Mouse (Mus musculus): ENCODE measurements around the gene Gtf2ird2. TPM values are rescaled to one million over a fixed set of nuclear protein-coding genes. Genes with fewer than 3 reads are reported as not detected.
A peak's percentile ranks its signal among the peaks of the same experiment; 100 is the strongest.

The Gtf2ird2 gene
- total RNA-seq (2014; fragmentation: Nextera tagmentation) = 1.3 and 15.1 TPM in 2 replicates
- total RNA-seq (2017) = 3.9 and 5.0 TPM in 2 replicates

GRCm38 (mm10) chr5:134183880-134184808 lies at the start of gene Gtf2ird2:
Gtf2ird2 (plus strand) TSS chr5:134184019.
- ATAC-seq (replicated peaks; ENCODE audit: poor library complexity, severe bottlenecking) = peak; percentile 87

DNA sequence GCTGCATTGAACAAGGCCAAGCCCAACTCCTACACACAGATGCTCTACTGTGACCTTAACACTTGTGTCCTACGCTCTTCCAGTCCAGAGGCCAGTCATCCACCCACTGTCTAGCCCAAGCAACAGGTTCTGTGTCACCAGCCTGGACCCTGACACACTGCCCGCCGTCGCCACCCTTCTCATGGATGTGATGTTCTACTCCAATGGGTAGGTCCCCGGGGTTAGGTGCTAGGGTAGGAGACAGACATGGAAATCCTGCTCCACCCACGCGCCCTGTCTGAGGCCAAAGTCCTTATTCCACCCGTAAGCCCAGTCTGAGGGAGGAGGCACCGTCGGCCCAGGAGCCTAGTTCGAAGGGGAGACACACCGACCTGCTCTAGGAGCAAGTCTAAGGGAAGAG lies 47.8 kb upstream of the Gtf2ird2 start:
- no peak for ATAC-seq (replicated peaks; ENCODE audit: poor library complexity, severe bottlenecking)

GRCm38 (mm10) chr5:134137933-134138332 lies 45.9 kb upstream of the Gtf2ird2 start:
- no peak for ATAC-seq (replicated peaks; ENCODE audit: poor library complexity, severe bottlenecking)

DNA sequence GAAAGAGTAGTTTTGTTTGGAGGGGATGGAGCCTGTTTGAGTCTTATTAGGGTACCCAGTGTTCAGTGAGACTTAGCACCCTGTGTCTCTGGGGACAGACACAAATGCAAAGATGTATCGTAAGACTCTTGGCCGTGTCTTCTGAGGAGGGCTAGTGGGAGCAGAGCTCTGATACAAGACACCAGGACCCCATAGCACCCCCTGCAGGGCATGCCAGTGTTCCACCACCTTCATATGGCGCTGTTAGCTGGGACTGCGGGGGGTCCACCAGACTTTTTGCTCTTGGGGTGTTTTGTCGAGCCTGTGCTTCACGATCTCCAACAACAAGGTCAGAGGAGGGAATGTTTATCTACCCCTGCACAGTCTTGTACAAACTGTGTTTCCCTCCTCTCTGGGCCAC lies 44.4 kb upstream of the Gtf2ird2 start:
- ATAC-seq (replicated peaks; ENCODE audit: poor library complexity, severe bottlenecking) = no peak

DNA sequence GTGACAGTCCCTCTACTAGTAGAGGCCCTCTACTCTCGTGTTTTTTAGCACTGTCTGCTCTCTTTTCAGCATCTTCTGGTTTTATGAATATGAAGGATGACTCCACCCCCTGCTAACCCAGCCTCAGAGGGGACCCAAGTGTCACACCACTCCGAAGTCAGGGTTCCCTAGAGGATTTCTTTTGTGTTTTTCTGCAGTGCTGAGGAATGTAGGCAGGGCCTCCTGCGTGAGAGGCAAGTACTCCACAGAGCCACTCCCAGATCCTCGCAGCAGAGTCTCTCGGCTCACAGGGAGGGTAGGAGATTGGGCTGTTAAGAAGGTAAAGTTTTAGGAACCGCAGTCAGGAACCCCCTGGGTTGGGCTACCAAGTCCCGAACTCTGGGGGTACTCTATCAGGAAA lies 42.6 kb upstream of the Gtf2ird2 start:
- ATAC-seq (replicated peaks; ENCODE audit: poor library complexity, severe bottlenecking) = no peak

GRCm38 (mm10) chr5:134142381-134142780 lies 41.4 kb upstream of the Gtf2ird2 start:
- no peak for ATAC-seq (replicated peaks; ENCODE audit: poor library complexity, severe bottlenecking)

- no peak for ATAC-seq (replicated peaks; ENCODE audit: poor library complexity, severe bottlenecking)
These were observed 38.8 kb upstream of the Gtf2ird2 start for GRCm38 (mm10) chr5:134144986-134145385.

DNA sequence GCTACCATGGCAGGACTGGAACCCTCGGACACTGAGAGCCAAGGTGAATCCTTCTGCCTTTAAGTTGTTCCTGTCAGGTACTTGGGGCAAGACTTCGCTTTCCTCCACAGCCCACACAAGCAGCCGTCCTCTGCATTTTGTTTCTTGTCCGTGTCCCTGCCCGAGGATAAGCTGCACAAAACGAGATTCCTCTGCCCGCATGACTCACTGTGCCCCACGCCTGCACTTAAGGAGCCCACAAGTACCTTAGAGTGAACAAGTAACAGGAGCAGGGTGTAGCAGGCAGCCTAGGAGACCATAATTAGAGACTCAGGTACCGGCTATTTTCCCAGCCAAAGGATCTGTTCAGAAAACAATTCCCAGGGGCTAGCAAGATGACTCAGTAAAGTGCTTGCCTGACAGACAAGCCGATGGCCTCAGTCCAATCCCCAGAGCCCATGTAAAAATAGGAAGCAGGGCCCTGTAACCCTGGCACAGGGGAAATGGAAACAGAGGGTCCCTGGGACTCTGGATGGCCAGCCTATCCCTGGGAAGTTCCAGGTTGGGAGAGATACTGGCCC lies 36.5 kb upstream of the Gtf2ird2 start:
- no peak for ATAC-seq (replicated peaks; ENCODE audit: poor library complexity, severe bottlenecking)

GRCm38 (mm10) chr5:134148153-134148552 lies 35.7 kb upstream of the Gtf2ird2 start:
- ATAC-seq (replicated peaks; ENCODE audit: poor library complexity, severe bottlenecking) = no peak

GRCm38 (mm10) chr5:134151895-134152294 lies 31.9 kb upstream of the Gtf2ird2 start:
- no peak for ATAC-seq (replicated peaks; ENCODE audit: poor library complexity, severe bottlenecking)

DNA sequence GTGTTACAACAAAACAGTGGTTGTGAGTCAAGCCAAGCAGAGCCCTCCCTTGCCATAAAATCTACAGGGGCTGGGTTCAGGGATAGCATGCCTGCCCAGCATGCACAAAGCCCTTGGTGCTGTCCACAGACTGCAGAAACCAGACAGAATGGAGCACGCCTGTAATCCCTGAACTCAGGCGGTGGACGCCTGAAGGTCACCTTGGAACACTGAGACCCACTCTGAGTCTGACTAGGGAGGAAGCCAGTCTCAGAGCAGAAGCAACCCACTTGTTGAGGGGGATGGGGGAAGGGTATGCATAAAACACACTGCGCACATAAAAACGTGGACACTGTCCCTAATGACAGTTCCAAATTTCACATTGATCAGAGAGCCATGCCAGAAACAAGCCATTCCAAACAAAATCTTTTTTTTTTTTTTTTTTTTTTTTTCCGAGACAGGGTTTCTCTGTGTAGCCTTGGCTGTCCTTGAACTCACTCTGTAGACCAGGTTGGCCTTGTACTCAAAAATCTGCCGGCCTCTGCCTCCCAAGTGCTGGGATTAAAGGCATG lies 27.8 kb upstream of the Gtf2ird2 start:
- no peak for ATAC-seq (replicated peaks; ENCODE audit: poor library complexity, severe bottlenecking)

GRCm38 (mm10) chr5:134164688-134165087 lies 19.1 kb upstream of the Gtf2ird2 start:
- ATAC-seq (replicated peaks; ENCODE audit: poor library complexity, severe bottlenecking) = no peak

GRCm38 (mm10) chr5:134166642-134167041 lies 17.2 kb upstream of the Gtf2ird2 start:
- ATAC-seq (replicated peaks; ENCODE audit: poor library complexity, severe bottlenecking) = no peak

DNA sequence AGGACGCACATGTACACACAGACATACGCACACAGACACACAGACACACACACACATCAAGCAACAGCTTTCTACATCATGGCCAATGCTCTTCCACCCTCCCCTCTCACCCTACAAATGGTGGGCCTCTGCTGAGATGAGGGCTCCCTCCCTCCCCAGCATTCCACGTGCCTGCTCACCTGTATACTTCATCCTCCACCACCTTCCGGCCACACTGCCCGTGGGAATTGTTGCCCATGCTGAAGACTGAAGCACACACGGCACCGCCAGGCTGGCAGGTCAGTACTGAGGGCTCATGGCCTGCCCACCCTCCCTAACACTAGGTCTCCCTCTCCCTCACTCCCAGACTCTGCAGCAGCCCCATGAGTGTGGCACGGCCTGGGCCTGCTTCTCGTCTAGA lies 15.8 kb upstream of the Gtf2ird2 start:
- no peak for ATAC-seq (replicated peaks; ENCODE audit: poor library complexity, severe bottlenecking)

- no peak for ATAC-seq (replicated peaks; ENCODE audit: poor library complexity, severe bottlenecking)
These were observed 14.6 kb upstream of the Gtf2ird2 start for GRCm38 (mm10) chr5:134169231-134169630.

DNA sequence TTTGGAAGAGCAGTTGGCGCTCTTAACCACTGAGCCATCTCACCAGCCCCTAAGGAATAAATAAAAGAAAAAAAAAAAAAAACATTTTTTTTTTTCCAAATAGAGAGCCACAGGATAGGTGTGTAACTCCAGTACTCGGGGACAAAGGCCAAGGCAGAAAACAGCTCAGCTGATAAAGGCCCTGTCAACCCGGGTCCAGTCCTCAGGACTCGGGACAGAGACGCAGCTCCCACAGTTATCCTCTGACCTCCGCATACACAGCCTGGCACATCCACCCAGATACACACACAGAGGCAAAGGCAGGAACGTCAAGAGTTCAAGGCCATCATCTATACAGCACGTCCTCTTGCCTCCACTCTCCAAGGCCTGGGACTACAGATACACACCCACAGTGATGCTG lies 13.7 kb upstream of the Gtf2ird2 start:
- ATAC-seq (replicated peaks; ENCODE audit: poor library complexity, severe bottlenecking) = no peak

- peak; percentile 71 for ATAC-seq (replicated peaks; ENCODE audit: poor library complexity, severe bottlenecking)
These were observed 10.6 kb upstream of the Gtf2ird2 start for GRCm38 (mm10) chr5:134173206-134173605.

GRCm38 (mm10) chr5:134175696-134176095 lies 8.1 kb upstream of the Gtf2ird2 start:
- ATAC-seq (replicated peaks; ENCODE audit: poor library complexity, severe bottlenecking) = no peak

- peak; percentile 85 for ATAC-seq (replicated peaks; ENCODE audit: poor library complexity, severe bottlenecking)
These were observed 7.5 kb upstream of the Gtf2ird2 start, which contains the start of gene Rcc1l for GRCm38 (mm10) chr5:134176169-134176881. Rcc1l (minus strand) TSS chr5:134176774.

DNA sequence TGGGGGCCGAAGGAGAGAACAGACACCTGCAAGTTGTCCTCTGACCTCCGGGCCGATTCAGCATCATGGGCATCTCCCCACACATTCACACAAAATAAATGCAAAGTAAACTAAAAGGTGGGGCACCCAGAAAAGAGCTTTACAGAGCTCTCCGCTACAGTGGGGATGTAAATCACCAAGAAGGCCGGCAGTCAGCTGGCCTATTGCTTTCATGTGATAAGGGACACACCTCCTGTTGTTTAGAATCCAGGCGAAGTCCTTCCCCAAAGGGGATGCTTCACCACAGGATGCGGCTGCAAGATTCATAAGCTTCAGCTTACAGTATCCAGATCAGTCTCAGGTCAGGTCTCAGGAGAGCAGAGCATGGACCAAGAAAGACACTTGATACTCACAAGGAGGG lies 5.3 kb upstream of the Gtf2ird2 start:
- ATAC-seq (replicated peaks; ENCODE audit: poor library complexity, severe bottlenecking) = no peak

- ATAC-seq (replicated peaks; ENCODE audit: poor library complexity, severe bottlenecking) = peak; percentile 16; the same call in 1 of the 2 replicates
These were observed 3.9 kb upstream of the Gtf2ird2 start for GRCm38 (mm10) chr5:134179871-134180270.
